Mouse (Mus musculus) bone marrow, adult 2 months (tissue): ENCODE measurements around the gene Apobec1.

Source experiments
- CTCF ChIP-seq: fragments of 200-500 bp; IDR thresholded peaks from 2 replicates; pipeline ENCODE4 v1.5.1; 2011; ENCODE audit warnings: low read length, control low read depth; ENCODE audit not compliant: control insufficient read depth, insufficient read depth
- POLR2A ChIP-seq: fragments of 200-500 bp; IDR thresholded peaks from 2 replicates; pipeline ENCODE4 v1.6.1; 2011; ENCODE audit warnings: low read depth, mild to moderate bottlenecking, control low read depth, low read length, borderline replicate concordance; ENCODE audit not compliant: control insufficient read depth

DNA sequence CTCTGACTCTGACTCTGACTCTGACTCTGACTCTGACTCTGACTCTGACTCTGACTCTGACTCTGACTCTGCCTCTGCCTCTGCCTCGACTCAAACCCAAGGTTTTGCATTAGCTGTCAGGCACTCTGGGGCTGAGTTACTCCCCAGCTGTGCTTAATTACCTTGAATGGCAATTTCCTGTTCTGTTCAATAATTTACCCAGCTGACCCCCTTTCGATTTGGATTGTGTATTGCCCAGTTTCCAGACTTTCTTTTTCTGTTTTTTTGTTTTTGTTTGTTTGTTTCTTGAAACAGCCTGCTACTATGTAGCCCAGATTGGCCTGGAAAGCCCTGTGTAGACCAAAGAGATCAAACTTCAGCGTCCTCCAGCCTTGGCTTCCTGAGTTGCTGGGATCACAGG is 13.8 kb upstream of the Apobec1 start:
- no peak for TF ChIP-seq CTCF
- no peak for TF ChIP-seq POLR2A
